Comparison of ENCODE assay signal across 2 mouse cellular contexts in the genomic region with DNA sequence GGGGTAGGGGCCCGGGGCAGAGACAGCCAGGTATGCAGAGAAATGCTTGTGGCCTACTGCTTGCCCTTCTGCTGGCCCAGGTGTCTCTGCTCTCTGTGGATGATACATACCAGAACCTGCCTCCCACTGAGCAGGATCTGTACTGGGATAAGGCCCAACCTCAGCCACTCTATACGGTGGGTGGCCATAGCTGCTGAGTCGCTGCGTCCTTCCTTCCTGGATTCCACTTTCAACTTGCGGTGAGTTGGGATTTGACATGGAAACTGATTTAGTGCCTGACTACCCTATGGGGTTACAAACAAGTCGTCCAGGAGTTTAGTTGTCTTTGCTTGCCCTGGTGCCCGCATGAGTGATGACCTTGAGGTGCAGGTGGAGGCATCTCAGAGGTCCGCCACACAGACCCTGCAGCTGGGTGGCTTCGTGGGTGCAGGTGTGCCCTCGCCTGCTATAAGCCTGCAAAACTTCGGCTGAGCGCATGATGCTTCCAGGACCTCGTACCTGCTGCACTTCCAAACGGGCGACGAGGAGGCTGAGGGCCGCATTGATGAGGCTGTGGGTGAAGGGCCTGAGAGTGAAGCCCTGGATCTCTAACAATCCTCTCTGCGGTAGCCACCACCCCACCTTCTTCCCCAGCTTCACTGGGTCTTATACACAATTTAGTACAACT.
TF ChIP-seq lines count a peak whose summit lies in the region.

No protein-coding gene starts in this region.

TF ChIP-seq in ES-E14, 5 proteins besides CTCF, POLR2A, EP300 and RAD21:
- TF ChIP-seq ZC3H11A (IDR thresholded peaks at IDR 0.05; ENCODE audit: borderline replicate concordance, low read depth, low read length) (no peak), HCFC1 (IDR thresholded peaks at IDR 0.05; ENCODE audit: borderline replicate concordance, insufficient read depth, low read length) (no peak), CHD2 (IDR thresholded peaks at IDR 0.05; ENCODE audit: low read depth, low read length) (no peak), ZNF384 (IDR thresholded peaks at IDR 0.05; ENCODE audit: low read depth, low read length) (no peak), MAFK (IDR thresholded peaks at IDR 0.05; ENCODE audit: insufficient read depth, low read depth, low read length) (no peak)

TF ChIP-seq in myocyte, 11 proteins besides CTCF, POLR2A, EP300 and RAD21:
- no peak for TF ChIP-seq USF1 (IDR thresholded peaks at IDR 0.05; ENCODE audit: low read depth)
- peak; percentile 87 for TF ChIP-seq POLR2AphosphoS2 (IDR thresholded peaks at IDR 0.05; ENCODE audit: insufficient read length, low read depth)
- no peak for TF ChIP-seq MYOD1 (IDR thresholded peaks at IDR 0.05; ENCODE audit: control insufficient read depth in 1 of 3, insufficient read length in 2 of 3, low read depth in 2 of 3)
- peak in 1 of 3 experiments; percentile 3 for TF ChIP-seq MYOG (IDR thresholded peaks at IDR 0.05; ENCODE audit: control insufficient read depth in 1 of 3, insufficient read depth in 1 of 3, insufficient read length in 2 of 3, low read depth in 2 of 3)
- TF ChIP-seq MAX (IDR thresholded peaks at IDR 0.05; ENCODE audit: low read depth) = no peak
- TF ChIP-seq TCF12 (IDR thresholded peaks at IDR 0.05; ENCODE audit: insufficient read depth, poor library complexity, severe bottlenecking) = no peak
- TF ChIP-seq CEBPB (IDR thresholded peaks at IDR 0.05; ENCODE audit: insufficient read depth, poor library complexity, severe bottlenecking) = no peak
- TF ChIP-seq SRF (IDR thresholded peaks at IDR 0.05; ENCODE audit: control insufficient read depth, insufficient read length, low read depth) = no peak
- TF ChIP-seq E2F4 (IDR thresholded peaks at IDR 0.05; ENCODE audit: insufficient read depth) = no peak
